Mouse (Mus musculus): ENCODE measurements at regions not wholly inside any gene's neighbourhood (a gene's known extent, or its start where the extent isn't known, plus 50 kb on each side); places are given as distances from the start of the nearest gene placed in this dataset.
A peak's percentile ranks its signal among the peaks of the same experiment; 100 is the strongest.

- Histone ChIP-seq H3K27me3 (ENCODE audit: control insufficient read depth, insufficient read depth, low read length) (no peaks in the 10 kb centered on the region), H3K4me3 (replicated peaks; ENCODE audit: low read length) (no peak overlapping the region), H3K36me3 (ENCODE audit: control insufficient read depth, insufficient read depth, low read length) (no peaks in the 10 kb centered on the region), H3K4me2 (replicated peaks; ENCODE audit: low read depth, low read length, severe bottlenecking) (no peak overlapping the region), H3K9ac (ENCODE audit: low read depth, low read length, severe bottlenecking) (no peak overlapping the region), H3K9me3 (ENCODE audit: control insufficient read depth, low read length) (no peaks in the 10 kb centered on the region), H3K27ac (replicated peaks; ENCODE audit: low read depth, low read length) (no peak overlapping the region), H3K4me1 (ENCODE audit: control insufficient read depth, insufficient read depth, low read length) (no peaks in the 10 kb centered on the region)
- 80% methylated on average over 10 of the region's 10 CpGs for WGBS
- ATAC-seq (ENCODE audit: low FRiP score, low read depth) = no peak
- no peak for TF ChIP-seq POLR2A (IDR thresholded peaks at IDR 0.05; ENCODE audit: borderline replicate concordance, extremely low read depth, insufficient read depth, insufficient read length)
- DNase-seq (ENCODE audit: low spot score) = peak; percentile 16
These were observed 185.7 kb downstream of the Hace1 start for GRCm38 (mm10) chr10:45763160-45763955.

- H3K27me3 ChIP-seq (ENCODE audit: control insufficient read depth, insufficient read depth, low read length) = no peaks in the 10 kb centered on the region
- no peaks in the 10 kb centered on the region for H3K36me3 ChIP-seq (ENCODE audit: control insufficient read depth, insufficient read depth, low read length)
- H3K4me3 ChIP-seq (replicated peaks; ENCODE audit: low read length) = no peak overlapping the region
- no peak overlapping the region for H3K27ac ChIP-seq (replicated peaks; ENCODE audit: low read depth, low read length)
- no peaks in the 10 kb centered on the region for H3K9me3 ChIP-seq (ENCODE audit: control insufficient read depth, low read length)
- H3K4me2 ChIP-seq (replicated peaks; ENCODE audit: low read depth, low read length, severe bottlenecking) = no peak overlapping the region
- peaks cover 11% of the 10 kb centered on the region; the same call in 1 of the 2 replicates for H3K4me1 ChIP-seq (ENCODE audit: control insufficient read depth, insufficient read depth, low read length)
- no peak; the same call in 1 of the 2 replicates for ATAC-seq (ENCODE audit: low FRiP score, low read depth)
- no peak overlapping the region for H3K9ac ChIP-seq (ENCODE audit: low read depth, low read length, severe bottlenecking)
- WGBS = 38% methylated on average over 6 of the region's 6 CpGs
- TF ChIP-seq POLR2A (IDR thresholded peaks at IDR 0.05; ENCODE audit: borderline replicate concordance, extremely low read depth, insufficient read depth, insufficient read length) = no peak
- peak; percentile 10 for DNase-seq (ENCODE audit: low spot score)
These were observed 202.1 kb downstream of the Hace1 start for GRCm38 (mm10) chr10:45779720-45780119.

GRCm38 (mm10) chr10:45783026-45783425 is 205.4 kb downstream of the Hace1 start:
- Histone ChIP-seq H3K36me3 (ENCODE audit: control insufficient read depth, insufficient read depth, low read length) (no peaks in the 10 kb centered on the region), H3K9me3 (ENCODE audit: control insufficient read depth, low read length) (no peaks in the 10 kb centered on the region), H3K4me3 (replicated peaks; ENCODE audit: low read length) (no peak overlapping the region), H3K4me2 (replicated peaks; ENCODE audit: low read depth, low read length, severe bottlenecking) (no peak overlapping the region), H3K27ac (replicated peaks; ENCODE audit: low read depth, low read length) (no peak overlapping the region), H3K9ac (ENCODE audit: low read depth, low read length, severe bottlenecking) (no peak overlapping the region), H3K27me3 (ENCODE audit: control insufficient read depth, insufficient read depth, low read length) (no peaks in the 10 kb centered on the region), H3K4me1 (ENCODE audit: control insufficient read depth, insufficient read depth, low read length) (peaks cover 11% of the 10 kb centered on the region; the same call in 1 of the 2 replicates)
- DNase-seq (ENCODE audit: low spot score) (no peak), ATAC-seq (ENCODE audit: low FRiP score, low read depth) (no peak)
- WGBS = 28% methylated on average over 5 of the region's 5 CpGs
- no peak for TF ChIP-seq POLR2A (IDR thresholded peaks at IDR 0.05; ENCODE audit: borderline replicate concordance, extremely low read depth, insufficient read depth, insufficient read length)

- no peak overlapping the region for H3K27ac ChIP-seq (replicated peaks; ENCODE audit: low read depth, low read length)
- DNase-seq (ENCODE audit: low spot score) = no peak
- peaks cover 11% of the 10 kb centered on the region; the same call in 1 of the 2 replicates for H3K4me1 ChIP-seq (ENCODE audit: control insufficient read depth, insufficient read depth, low read length)
- no peak overlapping the region for H3K4me2 ChIP-seq (replicated peaks; ENCODE audit: low read depth, low read length, severe bottlenecking)
- no peak for ATAC-seq (ENCODE audit: low FRiP score, low read depth)
- no peaks in the 10 kb centered on the region for H3K36me3 ChIP-seq (ENCODE audit: control insufficient read depth, insufficient read depth, low read length)
- no peaks in the 10 kb centered on the region for H3K9me3 ChIP-seq (ENCODE audit: control insufficient read depth, low read length)
- no peak overlapping the region for H3K4me3 ChIP-seq (replicated peaks; ENCODE audit: low read length)
- no peak overlapping the region for H3K9ac ChIP-seq (ENCODE audit: low read depth, low read length, severe bottlenecking)
- H3K27me3 ChIP-seq (ENCODE audit: control insufficient read depth, insufficient read depth, low read length) = no peaks in the 10 kb centered on the region
- 17% methylated on average over 11 of the region's 11 CpGs for WGBS
- no peak for TF ChIP-seq POLR2A (IDR thresholded peaks at IDR 0.05; ENCODE audit: borderline replicate concordance, extremely low read depth, insufficient read depth, insufficient read length)
These were observed 206.0 kb downstream of the Hace1 start for GRCm38 (mm10) chr10:45783461-45784149.

- H3K27me3 ChIP-seq (ENCODE audit: control insufficient read depth, insufficient read depth, low read length) = no peaks in the 10 kb centered on the region
- no peaks in the 10 kb centered on the region for H3K36me3 ChIP-seq (ENCODE audit: control insufficient read depth, insufficient read depth, low read length)
- peaks cover 11% of the 10 kb centered on the region; the same call in 1 of the 2 replicates for H3K4me1 ChIP-seq (ENCODE audit: control insufficient read depth, insufficient read depth, low read length)
- H3K9ac ChIP-seq (ENCODE audit: low read depth, low read length, severe bottlenecking) = no peak overlapping the region
- no peaks in the 10 kb centered on the region for H3K9me3 ChIP-seq (ENCODE audit: control insufficient read depth, low read length)
- 15% methylated on average over 2 of the region's 2 CpGs for WGBS
- H3K4me2 ChIP-seq (replicated peaks; ENCODE audit: low read depth, low read length, severe bottlenecking) = no peak overlapping the region
- no peak for ATAC-seq (ENCODE audit: low FRiP score, low read depth)
- H3K27ac ChIP-seq (replicated peaks; ENCODE audit: low read depth, low read length) = no peak overlapping the region
- no peak for TF ChIP-seq POLR2A (IDR thresholded peaks at IDR 0.05; ENCODE audit: borderline replicate concordance, extremely low read depth, insufficient read depth, insufficient read length)
- H3K4me3 ChIP-seq (replicated peaks; ENCODE audit: low read length) = no peak overlapping the region
- DNase-seq (ENCODE audit: low spot score) = no peak
These were observed 206.5 kb downstream of the Hace1 start for GRCm38 (mm10) chr10:45784150-45784479.
